Mouse (Mus musculus) liver, postnatal 0 days (tissue): ENCODE data around the gene Celsr1.

ENCODE experiments used
- CTCF ChIP-seq: sonication (generic); IDR thresholded peaks from 2 replicates; pipeline ENCODE4 v1.5.1; 2016; ENCODE audit warnings: antibody characterized with exemption, low read depth
- EP300 ChIP-seq: IDR thresholded peaks from 2 replicates; pipeline ENCODE4 v1.6.1; 2016; ENCODE audit warnings: antibody characterized with exemption, low read depth, mild to moderate bottlenecking

GRCm38 (mm10) chr15:85986170-85986569 lies 47.4 kb downstream of the Celsr1 start:
- TF ChIP-seq CTCF = no peak
- no peak for TF ChIP-seq EP300
